Mouse (Mus musculus): ENCODE measurements around the gene Rcan1.

GRCm38 (mm10) chr16:92516139-92516538 lies 45.5 kb upstream of the Rcan1 start:
- TF ChIP-seq GATA1 (IDR thresholded peaks at IDR 0.05; ENCODE audit: borderline replicate concordance, low read length), result no peak
- no peak for TF ChIP-seq FLI1 (IDR thresholded peaks at IDR 0.05; ENCODE audit: low read length)
